Mouse (Mus musculus) heart, postnatal 36 days (tissue): ENCODE results near the gene Aipl1. TPM values are rescaled to one million over a fixed set of nuclear protein-coding genes. Genes with fewer than 3 reads are reported as not detected.
A peak's percentile ranks its signal among the peaks of the same experiment; 100 is the strongest.

Experiments
- DNase-seq, 2 experiments: peaks; one replicate each; pipeline ENCODE4 v3.0.0; 2021 to 2022
- intact Hi-C: fragments of 180-260 bp; cut with DNase I; formaldehyde crosslinking; loops from one replicate; pipeline ENCODE4 v1.15.1; 2025
- total RNA-seq, 2 experiments: library from RNA; stranded (reverse); gene quantifications; 2 replicates each; pipeline ENCODE4 v1.2.3; 2021

Aipl1 gene
- total RNA-seq, 2 experiments from 2014 or later = not detected

- intact Hi-C loops = loop anchor here (5.0 kb wide), 2 partner anchors 81 to 156 kb away; partner anchors contain the start of genes 4933427D14Rik, Gm43951 and Txndc17
- DNase-seq = no peak
These were observed 13.9 kb upstream of the Aipl1 start for GRCm38 (mm10) chr11:72050895-72051858.

- DNase-seq = no peak
- intact Hi-C loops = loop anchor here (5.0 kb wide), 2 partner anchors 82 to 157 kb away; partner anchors contain the start of genes 4933427D14Rik, Gm43951 and Txndc17
These were observed 13.0 kb upstream of the Aipl1 start for GRCm38 (mm10) chr11:72050168-72050894.

- intact Hi-C loops = no loop called here
- DNase-seq = no peak
These were observed 12.0 kb upstream of the Aipl1 start for GRCm38 (mm10) chr11:72049171-72049759.

GRCm38 (mm10) chr11:72048730-72049129 is 11.4 kb upstream of the Aipl1 start:
- intact Hi-C loops = no loop called here
- no peak for DNase-seq

GRCm38 (mm10) chr11:72044231-72044630 is 6.9 kb upstream of the Aipl1 start:
- DNase-seq = no peak
- intact Hi-C loops = no loop called here

GRCm38 (mm10) chr11:72042631-72043030 is 5.3 kb upstream of the Aipl1 start:
- no peak for DNase-seq
- intact Hi-C loops = no loop called here

DNA sequence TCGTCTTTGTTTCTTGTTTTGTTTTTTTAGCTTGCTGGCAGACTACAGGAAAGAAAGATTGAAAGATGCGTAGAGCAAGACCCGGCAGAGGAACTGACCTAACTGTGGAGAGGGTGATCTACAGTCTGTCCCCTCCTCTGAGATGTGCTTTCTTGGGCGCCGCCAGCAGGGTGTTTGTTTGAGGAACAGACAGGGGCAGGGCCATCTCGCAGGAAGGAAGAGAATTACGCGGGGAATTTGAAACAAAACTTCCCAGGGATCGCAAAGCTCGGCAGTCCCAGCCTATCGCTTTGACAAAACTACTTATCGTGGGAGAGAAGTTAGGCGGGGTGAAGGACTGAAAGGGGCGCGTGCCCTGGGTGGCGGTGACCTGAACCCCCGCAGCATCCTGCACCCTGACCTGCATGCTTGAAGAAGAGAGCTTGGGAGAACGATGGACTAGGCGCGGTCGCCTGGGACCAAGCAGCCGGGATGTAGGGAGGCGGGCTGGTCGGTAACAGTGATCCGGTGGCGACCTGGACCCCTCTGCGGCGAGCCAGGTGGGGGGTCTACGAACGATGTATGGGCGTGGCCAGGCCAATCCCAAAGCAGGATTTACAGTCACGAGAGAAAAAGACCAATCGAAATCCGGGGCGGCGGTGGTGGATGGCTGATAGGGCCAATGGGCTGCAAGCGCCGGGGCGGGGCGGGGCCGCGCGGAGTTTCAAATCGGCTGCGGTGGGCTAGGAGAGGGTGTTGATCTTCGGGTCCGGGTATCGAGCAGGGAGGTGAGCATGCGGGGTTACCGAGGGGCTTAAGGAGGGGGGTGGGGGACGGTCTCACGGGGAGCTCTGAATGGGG is 4.7 kb upstream of the Aipl1 start, which contains the start of gene Pimreg:
Gene Pimreg, plus strand, starts transcription at position 265 of the 840 bp plus-strand sequence.
- DNase-seq = peak; percentile 80 to 81
- intact Hi-C loops = no loop called here

DNA sequence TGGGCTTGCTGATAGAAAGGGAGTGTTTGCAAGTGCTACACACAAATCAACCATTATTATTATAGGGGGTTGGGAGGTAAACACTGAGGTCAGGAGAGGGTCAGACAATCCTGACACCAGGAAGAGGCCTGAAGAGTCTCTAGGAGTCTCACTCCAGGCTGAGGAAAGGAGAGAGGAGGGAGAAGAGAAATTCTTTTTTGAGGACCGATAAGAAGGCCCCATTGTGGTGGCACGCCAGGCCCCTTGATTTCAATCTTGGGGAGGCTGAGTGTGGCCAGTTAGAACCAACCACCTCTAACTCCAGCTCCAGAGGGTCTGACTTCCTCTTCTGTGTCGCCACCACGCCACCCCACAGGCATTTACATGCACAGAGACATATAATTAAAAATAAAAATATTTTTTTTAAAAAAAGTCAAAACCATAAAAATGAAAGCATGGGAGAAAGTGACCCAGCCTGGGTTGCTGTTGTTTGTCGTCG is 4.0 kb upstream of the Aipl1 start:
- intact Hi-C loops = no loop called here

GRCm38 (mm10) chr11:72039599-72040386 is 2.5 kb upstream of the Aipl1 start:
- no peak for DNase-seq
- intact Hi-C loops = loop anchor here (5.0 kb wide), 1 partner anchor 702 kb away; no protein-coding TSS in a partner anchor

More for the DNA sequence above, 4.0 kb upstream of the Aipl1 start:
- no peak for DNase-seq

- intact Hi-C loops = loop anchor here (5.0 kb wide), 1 partner anchor 701 kb away; no protein-coding TSS in a partner anchor
- peak; percentile 74 to 82 for DNase-seq
These were observed 687 bp upstream of the Aipl1 start for GRCm38 (mm10) chr11:72037996-72038395.

DNA sequence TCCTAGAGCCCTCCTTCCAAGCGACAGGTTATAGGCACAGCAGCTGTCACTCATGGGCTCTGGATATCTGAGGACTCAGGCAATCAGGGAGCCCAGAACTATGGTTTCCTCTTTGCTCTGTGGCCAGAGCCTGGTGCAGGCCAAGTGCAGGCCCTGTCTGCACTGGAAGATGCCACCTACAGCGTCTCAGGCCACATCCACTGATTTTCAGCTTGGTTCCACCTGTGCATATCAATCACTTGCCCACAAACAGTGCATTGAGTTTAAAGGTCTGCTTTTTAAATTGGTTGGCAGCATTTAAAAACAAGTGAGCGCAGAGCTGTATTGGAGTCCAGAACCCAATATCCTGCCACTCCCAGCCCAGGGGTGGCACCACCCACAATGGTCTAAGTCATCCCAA is 4.7 kb downstream of the Aipl1 start:
- intact Hi-C loops = no loop called here
- no peak for DNase-seq

DNA sequence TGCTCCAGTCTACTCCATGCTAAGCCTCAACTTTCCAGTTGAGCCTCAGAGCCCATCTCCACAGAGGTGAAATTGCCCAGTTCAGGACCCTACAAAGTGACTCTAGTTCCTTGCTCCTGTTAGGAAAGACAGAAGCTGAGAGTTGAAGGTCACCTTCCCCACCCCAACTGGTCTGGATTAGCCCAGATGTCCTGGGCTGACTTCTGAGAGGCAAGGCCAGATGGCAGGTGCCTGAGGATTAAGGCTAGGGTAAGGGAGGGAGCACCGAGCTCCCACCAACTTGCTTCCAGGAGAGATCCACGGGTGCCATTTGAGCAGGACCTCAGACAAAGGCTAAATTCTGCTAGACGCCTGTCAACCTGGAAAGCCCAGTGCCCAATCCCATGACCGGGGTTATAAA is 5.2 kb downstream of the Aipl1 start:
- DNase-seq = no peak
- intact Hi-C loops = no loop called here

GRCm38 (mm10) chr11:72031353-72031752 is 6.0 kb downstream of the Aipl1 start:
- intact Hi-C loops = no loop called here
- DNase-seq = no peak

- intact Hi-C loops = loop anchor here (10.0 kb wide), 1 partner anchor 464 kb away; no protein-coding TSS in a partner anchor
- no peak for DNase-seq
These were observed 8.2 kb downstream of the Aipl1 start for GRCm38 (mm10) chr11:72029143-72029542.

- DNase-seq = no peak
- intact Hi-C loops = loop anchor here (10.0 kb wide), 1 partner anchor 463 kb away; no protein-coding TSS in a partner anchor
These were observed 9.5 kb downstream of the Aipl1 start for GRCm38 (mm10) chr11:72027836-72028235.

GRCm38 (mm10) chr11:72026516-72026915 is 10.8 kb downstream of the Aipl1 start:
- intact Hi-C loops = loop anchor here (10.0 kb wide), 1 partner anchor 462 kb away; no protein-coding TSS in a partner anchor
- no peak for DNase-seq

- DNase-seq = no peak
- intact Hi-C loops = loop anchor here (2.0 to 10.0 kb wide), 2 partner anchors 351 to 461 kb away; no protein-coding TSS in a partner anchor
These were observed 11.5 kb downstream of the Aipl1 start for GRCm38 (mm10) chr11:72025843-72026242.

DNA sequence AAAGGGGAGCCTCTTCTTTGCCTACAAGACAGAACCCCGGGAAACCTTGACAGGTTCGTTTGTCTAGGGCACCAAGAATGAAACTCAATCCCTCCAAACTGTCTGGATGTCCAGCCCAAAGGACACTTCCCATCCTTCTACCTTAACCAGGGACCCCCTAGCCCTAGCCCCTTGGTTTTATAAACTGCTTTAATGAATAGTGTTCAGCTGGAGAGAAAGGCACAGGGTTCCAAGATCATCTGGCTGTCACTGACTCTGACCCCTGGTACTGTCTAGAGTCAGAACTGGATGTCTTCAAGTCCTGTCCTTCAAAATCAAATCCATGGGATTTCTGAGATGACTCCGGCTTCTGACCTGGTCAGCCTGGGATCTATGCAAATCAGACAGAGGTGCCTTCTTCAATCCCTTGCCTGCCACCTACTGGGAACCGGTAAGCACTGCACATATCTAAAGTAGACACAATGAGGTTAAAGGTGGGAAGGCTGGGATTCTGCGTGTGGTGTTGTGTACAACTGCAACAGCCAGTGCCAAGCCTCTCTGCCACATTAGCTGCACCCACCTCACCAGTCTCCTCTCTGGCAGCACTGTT is 13.0 kb downstream of the Aipl1 start:
- DNase-seq = peak; percentile 66 to 68
- intact Hi-C loops = loop anchor here (1.0 to 10.0 kb wide), 4 partner anchors 33 to 687 kb away; no protein-coding TSS in a partner anchor
